Comparison of ENCODE assay signal across 27 mouse cellular contexts in genomic region chr1:73685734-73686133, GRCm38 (mm10).
DNase-seq lines count a peak whose midpoint lies in the region; ATAC-seq lines count a peak whose summit lies in the region.
"Had no signal": no experiment of that assay in that cellular context is flagged by ENCODE, and none has a peak within 500 bp of the region (broad histone marks: within the 10 kb centered on the region; RNA-seq: fewer than 3 reads in every experiment).

No protein-coding gene starts in this region.

- ATAC-seq in kidney, embryonic 15.5 days (replicated peaks; ENCODE audit: low FRiP score) = peak; percentile 53
- ATAC-seq in midbrain, embryonic 11.5 days (ENCODE audit: low FRiP score) = no peak
- ATAC-seq in midbrain, embryonic 16.5 days = no peak
- ATAC-seq: forebrain, postnatal 0 days; intestine, postnatal 0 days; Patski had no signal

- H3K27me3 ChIP-seq in kidney, embryonic 15.5 days = no peaks in the 10 kb centered on the region
- H3K27me3 ChIP-seq in midbrain, embryonic 11.5 days (ENCODE audit: control insufficient read depth, insufficient read depth, low read length) = no peaks in the 10 kb centered on the region
- H3K27me3 ChIP-seq in midbrain, embryonic 16.5 days (ENCODE audit: control insufficient read depth, insufficient read depth, low read depth, low read length) = no peaks in the 10 kb centered on the region
- H3K27me3 ChIP-seq: embryonic facial prominence, embryonic 13.5 days; hindbrain, embryonic 13.5 days; limb, embryonic 15.5 days; liver, embryonic 13.5 days; Patski had no signal

- no peak overlapping the region for H3K9ac ChIP-seq in kidney, embryonic 15.5 days
- no peak overlapping the region for H3K9ac ChIP-seq in midbrain, embryonic 11.5 days (ENCODE audit: low read length)
- H3K9ac ChIP-seq in midbrain, embryonic 16.5 days (ENCODE audit: low read depth, low read length) = no peak overlapping the region
- H3K9ac ChIP-seq: embryonic facial prominence, embryonic 13.5 days; forebrain, postnatal 0 days; hindbrain, embryonic 13.5 days; limb, embryonic 15.5 days; liver, embryonic 13.5 days had no signal

- no peak overlapping the region for H3K4me2 ChIP-seq in kidney, embryonic 15.5 days
- no peak overlapping the region for H3K4me2 ChIP-seq in midbrain, embryonic 11.5 days
- no peak overlapping the region for H3K4me2 ChIP-seq in midbrain, embryonic 16.5 days (ENCODE audit: low read length)
- H3K4me2 ChIP-seq: embryonic facial prominence, embryonic 13.5 days; heart, embryonic 11.5 days; hindbrain, embryonic 13.5 days; limb, embryonic 15.5 days; liver, embryonic 13.5 days had no signal

- no peaks in the 10 kb centered on the region for H3K9me3 ChIP-seq in kidney, embryonic 15.5 days (replicated peaks)
- H3K9me3 ChIP-seq in midbrain, embryonic 11.5 days (ENCODE audit: control insufficient read depth, low read length) = no peaks in the 10 kb centered on the region
- H3K9me3 ChIP-seq in midbrain, embryonic 16.5 days (replicated peaks; ENCODE audit: control insufficient read depth, low read length, poor library complexity, severe bottlenecking) = no peaks in the 10 kb centered on the region
- H3K9me3 ChIP-seq: embryonic facial prominence, embryonic 13.5 days; hindbrain, embryonic 13.5 days; limb, embryonic 10.5 days; limb, embryonic 15.5 days; liver, embryonic 13.5 days had no signal

- H3K4me3 ChIP-seq in kidney, embryonic 15.5 days (replicated peaks) = no peak overlapping the region
- no peak overlapping the region for H3K4me3 ChIP-seq in midbrain, embryonic 11.5 days (ENCODE audit: low read depth, low read length)
- H3K4me3 ChIP-seq in midbrain, embryonic 16.5 days (ENCODE audit: low read depth, low read length) = no peak overlapping the region
- H3K4me3 ChIP-seq: embryonic facial prominence, embryonic 13.5 days; hindbrain, embryonic 13.5 days; limb, embryonic 10.5 days; limb, embryonic 15.5 days; liver, embryonic 13.5 days had no signal

- H3K36me3 ChIP-seq in kidney, embryonic 15.5 days = no peaks in the 10 kb centered on the region
- H3K36me3 ChIP-seq in midbrain, embryonic 11.5 days (ENCODE audit: control insufficient read depth, insufficient read depth, low read length) = no peaks in the 10 kb centered on the region
- H3K36me3 ChIP-seq in midbrain, embryonic 16.5 days (ENCODE audit: control insufficient read depth, insufficient read depth, low read length) = no peaks in the 10 kb centered on the region
- H3K36me3 ChIP-seq: embryonic facial prominence, embryonic 13.5 days; hindbrain, embryonic 13.5 days; limb, embryonic 10.5 days; limb, embryonic 15.5 days; liver, embryonic 13.5 days had no signal

- DNase-seq in adrenal gland, adult 2 months = peak; percentile 16
- DNase-seq in adrenal gland, postnatal 10 days = no peak
- DNase-seq in kidney, adult 9 months = no peak
- DNase-seq in midbrain, embryonic 11.5 days (ENCODE audit: low spot score, missing footprints) = peak; percentile 56
- no peak for DNase-seq in layer of hippocampus, postnatal 36 days
- DNase-seq in urinary bladder, postnatal 14 days (ENCODE audit: low spot score) = no peak
- DNase-seq: adrenal gland, postnatal 25 days; cerebellum, adult 18-20 months; cerebellum, postnatal 10 days; forebrain, postnatal 0 days; gastrocnemius, postnatal 25 days; heart, postnatal 4 days; liver, embryonic 13.5 days; lung, adult 2 months; lung, postnatal 14 days; retina, postnatal 1 day; right cerebral cortex, postnatal 14 days; thymus, postnatal 14 days had no signal

- H3K4me1 ChIP-seq in kidney, embryonic 15.5 days = 0 out of 2 replicates have a peak, but pooled peaks cover 9% of the 10 kb centered on the region
- no peaks in the 10 kb centered on the region for H3K4me1 ChIP-seq in midbrain, embryonic 11.5 days (ENCODE audit: control insufficient read depth, insufficient read depth, low read length)
- H3K4me1 ChIP-seq in midbrain, embryonic 16.5 days (ENCODE audit: control insufficient read depth, insufficient read depth, low read length) = no peaks in the 10 kb centered on the region
- H3K4me1 ChIP-seq: embryonic facial prominence, embryonic 13.5 days; hindbrain, embryonic 13.5 days; limb, embryonic 10.5 days; limb, embryonic 15.5 days; liver, embryonic 13.5 days had no signal

- H3K27ac ChIP-seq in kidney, embryonic 15.5 days = peak overlapping the region; percentile 52
- no peak overlapping the region for H3K27ac ChIP-seq in midbrain, embryonic 11.5 days (ENCODE audit: low read depth, low read length)
- no peak overlapping the region for H3K27ac ChIP-seq in midbrain, embryonic 16.5 days (ENCODE audit: low read length)
- H3K27ac ChIP-seq: embryonic facial prominence, embryonic 13.5 days; hindbrain, embryonic 13.5 days; limb, embryonic 10.5 days; limb, embryonic 15.5 days; liver, embryonic 13.5 days had no signal

- WGBS in kidney, embryonic 15.5 days = 46% methylated on average over 4 of the region's 4 CpGs
- WGBS in midbrain, embryonic 11.5 days = 75% methylated on average over 4 of the region's 4 CpGs
- 79% methylated on average over 4 of the region's 4 CpGs for WGBS in midbrain, embryonic 16.5 days

Comparison
In these comparisons a context has a peak if more than half of its experiments do, and no peak if none do; other contexts are left out.
1. DNase-seq: peak in adrenal gland, adult 2 months (single experiment) and midbrain, embryonic 11.5 days (single experiment); none in adrenal gland, postnatal 10 days (single experiment), kidney, adult 9 months (single experiment), layer of hippocampus, postnatal 36 days (0 of 2) and urinary bladder, postnatal 14 days (single experiment).